Mouse (Mus musculus) ovary, postnatal 36 days (tissue): Measurements from ENCODE around the gene Gm21891.
"Not testable (repeated sequence)": the region's sequence is repeated elsewhere in the genome, so short reads cannot be mapped to it uniquely, and the experiment has no call there.

Experiments
- DNase-seq: peaks from one replicate; pipeline ENCODE4 v3.0.0; 2022; ENCODE audit warnings: low spot score, mixed read lengths

Gm21891 gene

GRCm38 (mm10) chrY:13133392-13133791, at the start of gene Gm21891:
Gene Gm21891 (minus strand): TSS chrY:13133492.
- DNase-seq: not testable (repeated sequence)

GRCm38 (mm10) chrY:13161668-13162067, 28.4 kb upstream of the Gm21891 start, which contains the start of gene Gm21425:
Gene Gm21425 (plus strand): TSS chrY:13161968.
- not testable (repeated sequence) for DNase-seq
